Mouse (Mus musculus) heart, postnatal 0 days (tissue): ENCODE data around the gene C2cd4d.

Experiments
- CTCF ChIP-seq: IDR thresholded peaks from 2 replicates; pipeline ENCODE4 v1.5.1; 2016; ENCODE audit warnings: antibody characterized with exemption, control low read depth, low read depth
- EP300 ChIP-seq: IDR thresholded peaks from 2 replicates; pipeline ENCODE4 v1.6.1; 2016; ENCODE audit warnings: antibody characterized with exemption, low read depth

DNA sequence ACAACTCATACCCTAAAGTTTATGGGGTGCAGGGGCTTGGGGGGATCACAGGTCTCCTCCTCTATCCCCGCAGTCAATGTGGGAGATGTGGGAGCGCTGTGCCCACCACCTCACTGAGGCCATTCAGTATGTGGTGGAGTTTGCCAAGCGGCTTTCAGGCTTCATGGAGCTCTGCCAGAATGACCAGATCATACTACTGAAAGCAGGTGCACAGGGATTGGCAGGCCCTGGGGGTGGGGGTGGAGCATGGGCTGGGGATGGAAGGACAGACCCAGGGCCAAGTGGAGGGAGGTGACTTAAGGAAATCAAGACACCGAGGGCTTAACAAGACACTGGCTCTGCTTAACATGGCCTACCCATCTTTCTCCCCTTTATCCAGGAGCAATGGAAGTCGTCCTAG lies 28.8 kb downstream of the C2cd4d start:
- TF ChIP-seq CTCF (no peak), EP300 (no peak)
